9 mouse cellular contexts compared by ENCODE assay signal in genomic region chr5:92127141-92127625, GRCm38 (mm10). TPM values are rescaled to one million over a fixed set of nuclear protein-coding genes. Genes with fewer than 3 reads are reported as not detected.
DNase-seq lines count a peak whose midpoint lies in the region; ATAC-seq and TF ChIP-seq lines count a peak whose summit lies in the region.
"Had no signal": no experiment of that assay in that cellular context is flagged by ENCODE, and none has a peak within 500 bp of the region (broad histone marks: within the 10 kb centered on the region; RNA-seq: fewer than 3 reads in every experiment).

No protein-coding gene starts in this region.

- WGBS in kidney, embryonic 15.5 days: 51% methylated on average over 9 of the region's 9 CpGs
- WGBS in kidney, adult 2 months: 73% methylated on average over 9 of the region's 9 CpGs
- 48% methylated on average over 9 of the region's 9 CpGs for WGBS in heart, embryonic 13.5 days
- 38% methylated on average over 9 of the region's 9 CpGs for WGBS in thymus, adult 2 months

- H3K9me3 ChIP-seq in kidney, embryonic 15.5 days (replicated peaks): no peaks in the 10 kb centered on the region
- H3K9me3 ChIP-seq in heart, embryonic 13.5 days: peaks cover 3% of the 10 kb centered on the region; the same call in 1 of the 2 replicates

- peak; percentile 29; the same call in 1 of the 2 replicates for ATAC-seq in kidney, embryonic 15.5 days (replicated peaks; ENCODE audit: low FRiP score)
- peak; percentile 53; the same call in 1 of the 2 replicates for ATAC-seq in heart, embryonic 13.5 days (ENCODE audit: extremely low read depth, insufficient number of reproducible peaks, low FRiP score, low TSS enrichment)
- ATAC-seq in monocyte, adult 5-6 weeks (replicated peaks; ENCODE audit: insufficient number of reproducible peaks, low FRiP score, low TSS enrichment, poor library complexity, severe bottlenecking): 0 out of 2 replicates have a peak, but pooled peaks have one; percentile 16

- no peaks in the 10 kb centered on the region for H3K27me3 ChIP-seq in kidney, embryonic 15.5 days
- no peaks in the 10 kb centered on the region for H3K27me3 ChIP-seq in kidney, adult 2 months (replicated peaks; ENCODE audit: control insufficient read depth, insufficient read depth, low read length)
- H3K27me3 ChIP-seq in heart, embryonic 13.5 days (replicated peaks): no peaks in the 10 kb centered on the region
- no peaks in the 10 kb centered on the region for H3K27me3 ChIP-seq in thymus, adult 2 months (ENCODE audit: control insufficient read depth, insufficient read depth, low read length)

- no peak overlapping the region for H3K4me2 ChIP-seq in kidney, embryonic 15.5 days
- peak overlapping the region; percentile 60 for H3K4me2 ChIP-seq in heart, embryonic 13.5 days

- H3K36me3 ChIP-seq in kidney, embryonic 15.5 days: no peaks in the 10 kb centered on the region
- H3K36me3 ChIP-seq in kidney, adult 2 months (ENCODE audit: control insufficient read depth, insufficient read depth, low read length): no peaks in the 10 kb centered on the region
- peaks cover 17% of the 10 kb centered on the region for H3K36me3 ChIP-seq in heart, embryonic 13.5 days
- no peaks in the 10 kb centered on the region for H3K36me3 ChIP-seq in thymus, adult 2 months (ENCODE audit: control insufficient read depth, insufficient read depth, low read length)

- peaks cover 4% of the 10 kb centered on the region; the same call in 1 of the 2 replicates for H3K4me1 ChIP-seq in kidney, embryonic 15.5 days
- H3K4me1 ChIP-seq in kidney, adult 2 months (ENCODE audit: control insufficient read depth, insufficient read depth, low read length): no peaks in the 10 kb centered on the region
- peaks cover 36% of the 10 kb centered on the region for H3K4me1 ChIP-seq in heart, embryonic 13.5 days
- H3K4me1 ChIP-seq in thymus, adult 2 months (replicated peaks; ENCODE audit: control insufficient read depth, insufficient read depth, low read length): no peaks in the 10 kb centered on the region

- no peak for DNase-seq in kidney, adult 2 months
- peak; percentile 46 for DNase-seq in MN1 (ENCODE audit: low spot score)
- no peak for DNase-seq in thymus, adult 2 months
- DNase-seq in layer of hippocampus, adult 9-11 months: no peak
- DNase-seq in thymus, postnatal 4 days: no peak
- DNase-seq: layer of hippocampus, postnatal 36 days had no signal

- TF ChIP-seq CTCF in kidney, adult 2 months (conservative IDR thresholded peaks at IDR 0.05; ENCODE audit: insufficient read depth, insufficient read length, low read depth, low read length): no peak
- TF ChIP-seq CTCF in thymus, adult 2 months (IDR thresholded peaks at IDR 0.05; ENCODE audit: borderline replicate concordance, control insufficient read depth, extremely low read depth, insufficient read depth, low read length, poor library complexity): no peak

- no peak overlapping the region for H3K4me3 ChIP-seq in kidney, embryonic 15.5 days (replicated peaks)
- no peak overlapping the region for H3K4me3 ChIP-seq in kidney, adult 2 months (ENCODE audit: insufficient read depth, low read depth, low read length)
- H3K4me3 ChIP-seq in heart, embryonic 13.5 days: peak overlapping the region; percentile 18
- no peak overlapping the region for H3K4me3 ChIP-seq in thymus, adult 2 months (ENCODE audit: control insufficient read depth, insufficient read depth, low read length)

- H3K9ac ChIP-seq in kidney, embryonic 15.5 days: no peak overlapping the region
- peak overlapping the region; percentile 15; the same call in 1 of the 2 replicates for H3K9ac ChIP-seq in heart, embryonic 13.5 days

- no peak overlapping the region for H3K27ac ChIP-seq in kidney, embryonic 15.5 days
- no peak overlapping the region for H3K27ac ChIP-seq in kidney, adult 2 months (ENCODE audit: insufficient read depth, low read depth, low read length)
- peak overlapping the region; percentile 74 for H3K27ac ChIP-seq in heart, embryonic 13.5 days (replicated peaks)
- no peak overlapping the region for H3K27ac ChIP-seq in thymus, adult 2 months (ENCODE audit: control insufficient read depth, insufficient read depth, low read length)

- no peak for TF ChIP-seq POLR2A in kidney, adult 2 months (IDR thresholded peaks at IDR 0.05; ENCODE audit: low read depth, low read length)
- no peak for TF ChIP-seq POLR2A in thymus, adult 2 months (IDR thresholded peaks at IDR 0.05; ENCODE audit: control insufficient read depth, extremely low read depth, insufficient read depth, low read length, poor library complexity)

RNA-seq across cellular contexts. Expression of gene Uso1, which starts 10.6 kb away (rescaled TPM):
- 42.9 and 46.5 TPM in 2 replicates for polyA plus RNA-seq in kidney, embryonic 15.5 days (2015; fragmentation: Nextera tagmentation; extraction: Ambion mirVana)
- 23.0 and 28.7 TPM in 2 replicates for polyA plus RNA-seq in kidney, adult 2 months (2012; rRNA removed)
- 30.2 and 32.1 TPM in 2 replicates for polyA plus RNA-seq in heart, embryonic 13.5 days (2015; fragmentation: Nextera tagmentation; extraction: Ambion mirVana)
- total RNA-seq in monocyte, adult 5-6 weeks (2017): 16.5 to 45.5 TPM (median 28.5 TPM) in 3 replicates
- polyA plus RNA-seq in thymus, adult 2 months (2012; rRNA removed): 25.4 and 32.3 TPM in 2 replicates

RNA-seq across cellular contexts. Expression of gene G3bp2, which starts 43.7 kb away (rescaled TPM):
- polyA plus RNA-seq in kidney, embryonic 15.5 days (2015; fragmentation: Nextera tagmentation; extraction: Ambion mirVana): 174 and 191 TPM in 2 replicates
- polyA plus RNA-seq in kidney, adult 2 months (2012; rRNA removed): 15.1 and 20.6 TPM in 2 replicates
- 132 and 153 TPM in 2 replicates for polyA plus RNA-seq in heart, embryonic 13.5 days (2015; fragmentation: Nextera tagmentation; extraction: Ambion mirVana)
- total RNA-seq in monocyte, adult 5-6 weeks (2017): 133 to 155 TPM (median 141 TPM) in 3 replicates
- polyA plus RNA-seq in thymus, adult 2 months (2012; rRNA removed): 26.9 and 28.3 TPM in 2 replicates
